Mouse (Mus musculus) embryonic facial prominence, embryonic 12.5 days (tissue): ENCODE measurements around the gene Slc35d1. TPM values are rescaled to one million over a fixed set of nuclear protein-coding genes. Genes with fewer than 3 reads are reported as not detected.

Experiments used
- ATAC-seq: fragments of 200-750 bp; cut with Nextera tagmentation; 2 replicates; pipeline ENCODE4 v1.8.0; 2017; ENCODE audit not compliant: insufficient number of reproducible peaks, insufficient read depth, low FRiP score, low TSS enrichment
- H3K27ac ChIP-seq: fragments of 300-500 bp; sonication (generic); 2 replicates; pipeline ENCODE4 v1.5.1; 2016; ENCODE audit warnings: mild to moderate bottlenecking
- H3K27me3 ChIP-seq: fragments of 300-500 bp; sonication (generic); 2 replicates; pipeline ENCODE4 v1.6.1; 2016; ENCODE audit warnings: mild to moderate bottlenecking, moderate library complexity
- H3K36me3 ChIP-seq: fragments of 300-500 bp; sonication (generic); 2 replicates; pipeline ENCODE4 v1.6.1; 2016; ENCODE audit warnings: mild to moderate bottlenecking
- H3K4me1 ChIP-seq: fragments of 300-500 bp; sonication (generic); 2 replicates; pipeline ENCODE4 v1.6.1; 2016
- H3K4me2 ChIP-seq: fragments of 300-500 bp; sonication (generic); replicated peaks from 2 replicates; pipeline ENCODE4 v1.6.1; 2016; ENCODE audit warnings: mild to moderate bottlenecking, moderate library complexity
- H3K4me3 ChIP-seq: fragments of 300-500 bp; sonication (generic); 2 replicates; pipeline ENCODE4 v1.5.1; 2016; ENCODE audit warnings: mild to moderate bottlenecking
- H3K9ac ChIP-seq: fragments of 300-500 bp; sonication (generic); 2 replicates; pipeline ENCODE4 v1.6.1; 2016; ENCODE audit warnings: mild to moderate bottlenecking, moderate library complexity
- H3K9me3 ChIP-seq: fragments of 300-500 bp; sonication (generic); 2 replicates; pipeline ENCODE4 v1.6.1; 2016; ENCODE audit warnings: mild to moderate bottlenecking, moderate library complexity
- WGBS: fragments of 180-500 bp; shearing (Covaris S2); methylation state at CpG from one replicate; pipeline ENCODE4 v1.1.7; 2016; 5-methylcytosine and 5-hydroxymethylcytosine counted together
- polyA plus RNA-seq: library from polyadenylated mRNA; unstranded; fragments of >200 nt; fragmentation: Nextera tagmentation; extraction: Ambion mirVana; gene quantifications from 2 replicates; pipeline ENCODE4 v1.2.1, GENCODE M21; 2016

Gene Slc35d1
- polyA plus RNA-seq, 1 experiment from 2014 or later: 14.9 TPM

GRCm38 (mm10) chr4:103123606-103124005 is 91.4 kb downstream of the Slc35d1 start:
- ATAC-seq: no peak
- Histone ChIP-seq H3K4me1 (peaks cover 14% of the 10 kb centered on the region), H3K27me3 (no peaks in the 10 kb centered on the region), H3K9ac (no peak overlapping the region), H3K36me3 (no peaks in the 10 kb centered on the region), H3K4me3 (no peak overlapping the region), H3K9me3 (no peaks in the 10 kb centered on the region), H3K27ac (no peak overlapping the region), H3K4me2 (no peak overlapping the region)

- Histone ChIP-seq H3K27ac (no peak overlapping the region), H3K9me3 (no peaks in the 10 kb centered on the region), H3K4me1 (peaks cover 15% of the 10 kb centered on the region), H3K9ac (no peak overlapping the region), H3K36me3 (no peaks in the 10 kb centered on the region), H3K4me2 (no peak overlapping the region), H3K4me3 (no peak overlapping the region), H3K27me3 (no peaks in the 10 kb centered on the region)
- ATAC-seq: no peak
- WGBS: 68% methylated on average over 2 of the region's 2 CpGs
Measured at GRCm38 (mm10) chr4:103123086-103123485, 91.9 kb downstream of the Slc35d1 start.

DNA sequence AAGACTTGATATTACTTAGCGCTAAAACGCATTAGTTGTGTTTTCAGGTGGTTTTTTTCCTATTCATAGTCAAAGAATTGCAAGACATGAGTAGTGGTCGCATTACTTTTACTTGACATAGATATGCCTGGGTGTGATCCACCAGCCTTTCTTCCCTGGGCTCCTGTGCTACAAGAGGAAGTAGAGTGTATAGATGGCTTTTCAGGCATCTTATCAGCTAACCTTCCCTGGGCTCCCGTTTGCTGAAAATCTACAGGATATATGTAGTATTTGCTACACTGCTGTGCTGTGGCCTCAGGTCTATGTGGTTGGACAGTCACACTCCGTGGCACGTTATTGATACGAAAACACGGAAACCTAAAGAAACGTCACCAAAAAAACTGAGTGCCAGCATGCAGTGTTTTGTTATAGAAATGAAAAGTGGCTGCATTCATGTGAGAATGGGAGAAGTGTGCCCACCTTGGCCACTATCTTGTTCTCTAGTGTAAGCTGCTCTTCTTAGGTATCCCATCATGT is 94.0 kb downstream of the Slc35d1 start:
- Histone ChIP-seq H3K36me3 (no peaks in the 10 kb centered on the region), H3K27me3 (no peaks in the 10 kb centered on the region), H3K27ac (no peak overlapping the region), H3K9ac (no peak overlapping the region), H3K4me1 (peaks cover 15% of the 10 kb centered on the region), H3K4me3 (0 out of 2 replicates have a peak overlapping the region, but pooled peaks have one; percentile 88), H3K9me3 (no peaks in the 10 kb centered on the region), H3K4me2 (peak overlapping the region; percentile 68; the same call in 1 of the 2 replicates)
- 84% methylated on average over 9 of the region's 9 CpGs for WGBS
- no peak for ATAC-seq

Other genes with a start within 250 kb of the Slc35d1 start
- 1.4 and 1.6 TPM in 2 replicates for gene Tctex1d1, start 236.6 kb downstream of the Slc35d1 start, polyA plus RNA-seq
- gene Insl5, start 188.3 kb downstream of the Slc35d1 start, polyA plus RNA-seq: 0.24 TPM in 1 of 2 replicates, not detected in the other
- gene Mier1, start 100.8 kb downstream of the Slc35d1 start, polyA plus RNA-seq: 50.2 and 56.3 TPM in 2 replicates
- 5.7 and 6.0 TPM in 2 replicates for gene Wdr78, start 100.6 kb downstream of the Slc35d1 start, polyA plus RNA-seq
- not detected in 2 replicates for gene 4921539E11Rik, start 75.7 kb upstream of the Slc35d1 start, polyA plus RNA-seq
- gene Oma1, start 98.6 kb upstream of the Slc35d1 start, polyA plus RNA-seq: 16.0 and 19.1 TPM in 2 replicates